Mouse (Mus musculus) neural tube, embryonic 12.5 days (tissue): ENCODE measurements around the gene Hoxa13. TPM values are rescaled to one million over a fixed set of nuclear protein-coding genes. Genes with fewer than 3 reads are reported as not detected.
A peak's percentile ranks its signal among the peaks of the same experiment; 100 is the strongest.

Experiments
- ATAC-seq: fragments of 200-750 bp; cut with Nextera tagmentation; 2 replicates; pipeline ENCODE4 v1.8.0; 2017; ENCODE audit warnings: low read depth, mild to moderate bottlenecking, moderate TSS enrichment, moderate library complexity; ENCODE audit not compliant: low FRiP score
- H3K27ac ChIP-seq: fragments of 300-500 bp; sonication (generic); 2 replicates; pipeline ENCODE4 v1.5.1; 2016
- H3K27me3 ChIP-seq: fragments of 300-500 bp; sonication (generic); replicated peaks from 2 replicates; pipeline ENCODE4 v1.6.1; 2016; ENCODE audit warnings: mild to moderate bottlenecking
- H3K36me3 ChIP-seq: fragments of 300-500 bp; sonication (generic); 2 replicates; pipeline ENCODE4 v1.6.1; 2016; ENCODE audit warnings: mild to moderate bottlenecking
- H3K4me1 ChIP-seq: fragments of 300-500 bp; sonication (generic); 2 replicates; pipeline ENCODE4 v1.6.1; 2016
- H3K4me2 ChIP-seq: fragments of 300-500 bp; sonication (generic); replicated peaks from 2 replicates; pipeline ENCODE4 v1.6.1; 2016; ENCODE audit warnings: mild to moderate bottlenecking
- H3K4me3 ChIP-seq: fragments of 300-500 bp; sonication (generic); 2 replicates; pipeline ENCODE4 v1.5.1; 2016
- H3K9ac ChIP-seq: fragments of 300-500 bp; sonication (generic); 2 replicates; pipeline ENCODE4 v1.6.1; 2016; ENCODE audit warnings: mild to moderate bottlenecking
- H3K9me3 ChIP-seq: fragments of 300-500 bp; sonication (generic); 2 replicates; pipeline ENCODE4 v1.6.1; 2016; ENCODE audit warnings: mild to moderate bottlenecking
- WGBS: fragments of 180-500 bp; shearing (Covaris S2); methylation state at CpG from one replicate; pipeline ENCODE4 v1.1.7; 2016; 5-methylcytosine and 5-hydroxymethylcytosine counted together
- polyA plus RNA-seq: library from polyadenylated mRNA; unstranded; fragments of >200 nt; fragmentation: Nextera tagmentation; extraction: Ambion mirVana; gene quantifications from 2 replicates; pipeline ENCODE4 v1.2.1, GENCODE M21; 2016

Gene Hoxa13
- polyA plus RNA-seq, 1 experiment from 2014 or later = 0.10 TPM

DNA sequence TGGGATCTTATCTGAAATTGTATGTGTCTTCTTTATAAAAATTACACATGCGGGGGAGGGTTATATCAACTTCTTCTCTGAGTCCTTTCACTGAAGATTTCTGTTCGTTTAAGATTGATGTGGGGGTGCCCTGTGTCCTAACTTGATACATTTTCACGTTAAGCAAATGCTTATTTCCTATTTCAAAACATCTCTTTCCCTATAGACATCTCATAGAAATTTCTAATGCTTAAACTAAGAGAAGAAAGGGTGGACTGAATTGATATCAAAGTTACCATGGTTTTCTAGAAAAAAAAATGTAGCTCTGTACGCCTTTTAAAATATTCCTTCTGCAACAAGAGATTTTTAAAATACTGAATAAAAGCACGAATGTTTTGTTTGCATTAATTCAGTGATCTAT lies 6.5 kb upstream of the Hoxa13 start:
- H3K9me3 ChIP-seq = no peaks in the 10 kb centered on the region
- no peaks in the 10 kb centered on the region for H3K36me3 ChIP-seq
- no peak for ATAC-seq
- no peak overlapping the region for H3K27ac ChIP-seq
- no peak overlapping the region for H3K9ac ChIP-seq
- H3K4me2 ChIP-seq = no peak overlapping the region
- H3K4me1 ChIP-seq = no peaks in the 10 kb centered on the region
- H3K4me3 ChIP-seq = no peak overlapping the region
- peaks cover 95% of the 10 kb centered on the region for H3K27me3 ChIP-seq
- 16% methylated on average over 5 of the region's 5 CpGs for whole genome bisulfite sequencing

- under 1% methylated on average over 9 of the region's 9 CpGs for WGBS
- Histone ChIP-seq H3K9me3 (no peaks in the 10 kb centered on the region), H3K9ac (no peak overlapping the region), H3K4me3 (no peak overlapping the region), H3K27ac (no peak overlapping the region), H3K4me2 (no peak overlapping the region), H3K36me3 (no peaks in the 10 kb centered on the region), H3K4me1 (no peaks in the 10 kb centered on the region), H3K27me3 (peaks cover 96% of the 10 kb centered on the region)
- no peak for ATAC-seq
Observed at GRCm38 (mm10) chr6:52266666-52266985, 5.9 kb upstream of the Hoxa13 start.

DNA sequence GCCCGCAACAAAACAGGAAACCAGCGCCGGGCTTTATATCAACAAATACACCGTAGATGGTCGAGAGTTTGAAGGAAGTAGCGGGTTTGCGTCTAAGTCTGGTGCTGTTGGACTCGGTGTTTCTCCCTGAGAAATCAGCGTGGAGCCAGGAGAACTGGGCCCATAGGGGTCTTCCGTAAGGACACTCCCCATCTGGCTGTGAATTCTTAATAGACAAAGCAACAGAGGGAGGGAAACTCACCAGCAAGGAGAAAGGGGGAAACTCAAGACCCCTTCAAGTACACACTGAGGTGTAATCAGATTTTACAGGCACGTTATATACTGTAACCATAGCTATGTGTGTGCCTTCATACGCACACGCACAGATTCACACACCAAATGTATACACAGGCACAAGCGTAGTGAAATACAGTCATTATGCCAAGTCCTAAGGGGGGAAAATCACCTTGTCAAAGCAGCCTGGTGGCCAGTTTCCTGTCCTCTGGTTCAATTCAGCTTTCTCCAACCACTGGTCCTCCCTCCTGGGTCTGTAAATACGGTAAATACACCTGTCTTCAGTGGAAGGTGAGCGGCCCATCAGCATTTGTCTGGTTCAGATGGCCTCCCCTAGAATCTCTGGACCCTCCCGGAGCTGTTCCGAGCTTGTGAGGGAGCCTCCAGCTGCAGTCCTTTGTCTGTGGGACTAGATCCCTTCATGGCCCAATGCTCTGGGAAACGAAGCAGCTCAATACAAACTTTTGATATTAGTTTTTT lies 5.4 kb upstream of the Hoxa13 start:
- H3K4me2 ChIP-seq = no peak overlapping the region
- H3K27ac ChIP-seq = no peak overlapping the region
- H3K36me3 ChIP-seq = no peaks in the 10 kb centered on the region
- peaks cover 95% of the 10 kb centered on the region for H3K27me3 ChIP-seq
- ATAC-seq = no peak
- no peak overlapping the region for H3K4me3 ChIP-seq
- H3K4me1 ChIP-seq = peaks cover 2% of the 10 kb centered on the region; the same call in 1 of the 2 replicates
- WGBS = under 1% methylated on average over 19 of the region's 19 CpGs
- H3K9ac ChIP-seq = no peak overlapping the region
- no peaks in the 10 kb centered on the region for H3K9me3 ChIP-seq

DNA sequence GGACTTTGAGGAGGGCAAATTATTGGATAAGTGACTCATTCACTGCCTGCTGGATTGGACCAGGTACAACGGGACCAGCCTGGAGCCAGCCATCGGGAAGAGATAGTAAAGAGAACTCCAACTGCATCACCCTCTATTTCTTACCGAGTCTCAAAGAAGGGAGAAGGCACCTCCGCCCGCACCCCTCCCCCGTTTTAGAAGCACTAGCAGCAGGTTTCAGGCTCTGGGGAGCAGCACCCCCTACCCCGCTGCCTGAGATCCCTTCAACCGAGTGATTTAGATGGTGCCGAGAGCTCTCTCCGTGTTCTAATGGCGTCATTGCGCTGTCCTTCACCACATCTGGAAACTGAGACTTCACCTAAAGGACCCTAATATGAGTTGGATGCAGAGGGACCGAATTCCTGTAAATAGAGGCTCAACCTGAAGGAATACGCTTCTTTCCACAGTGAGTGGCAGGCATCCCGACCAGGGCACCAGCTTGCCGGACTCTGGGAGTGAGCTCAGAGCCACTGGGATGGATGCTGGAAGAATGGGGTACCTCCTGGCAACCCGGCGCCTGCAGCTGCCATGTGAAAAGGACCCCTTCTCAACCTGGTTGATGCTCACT lies 4.7 kb upstream of the Hoxa13 start:
- Histone ChIP-seq H3K9me3 (no peaks in the 10 kb centered on the region), H3K27ac (no peak overlapping the region), H3K4me3 (no peak overlapping the region), H3K4me2 (no peak overlapping the region), H3K4me1 (peaks cover 9% of the 10 kb centered on the region), H3K9ac (no peak overlapping the region), H3K27me3 (peaks cover 94% of the 10 kb centered on the region), H3K36me3 (no peaks in the 10 kb centered on the region)
- under 1% methylated on average over 18 of the region's 18 CpGs for WGBS
- ATAC-seq = no peak

DNA sequence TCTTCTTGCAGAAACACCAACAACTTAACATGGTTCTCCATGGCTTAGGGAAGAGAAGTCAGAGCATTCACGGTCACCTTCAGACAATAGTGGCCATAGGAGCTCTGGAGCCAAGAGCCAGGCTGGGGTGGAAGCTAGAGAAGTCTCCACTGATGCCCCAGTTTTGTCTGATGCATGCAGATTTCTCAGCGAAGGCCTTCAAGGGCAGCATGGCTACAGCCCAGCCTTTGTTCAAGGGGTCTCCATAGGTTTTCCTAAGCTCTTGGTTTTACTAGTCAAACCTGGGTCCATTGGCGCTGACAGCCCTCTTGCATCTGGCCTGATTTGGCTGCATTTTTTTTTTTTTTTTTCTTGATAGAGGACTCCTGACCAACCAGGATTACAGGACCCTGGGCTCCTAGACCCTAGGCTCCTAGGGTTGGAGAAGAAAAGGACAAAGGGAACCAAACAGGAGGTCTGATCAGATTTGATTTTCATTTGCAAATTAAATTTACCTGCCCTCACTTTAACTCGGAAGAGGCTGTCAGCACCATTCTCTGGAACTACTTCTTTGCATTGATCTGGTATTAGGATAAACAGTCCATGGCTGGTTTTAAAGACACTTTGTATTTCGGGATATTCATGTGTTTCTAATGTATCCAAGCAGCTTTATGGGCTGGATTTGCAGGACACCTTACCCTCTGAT lies 3.6 kb upstream of the Hoxa13 start:
- H3K27me3 ChIP-seq = peaks cover 92% of the 10 kb centered on the region
- H3K36me3 ChIP-seq = no peaks in the 10 kb centered on the region
- H3K9me3 ChIP-seq = no peaks in the 10 kb centered on the region
- H3K27ac ChIP-seq = no peak overlapping the region
- no peak for ATAC-seq
- no peak overlapping the region for H3K4me3 ChIP-seq
- H3K4me1 ChIP-seq = peaks cover 16% of the 10 kb centered on the region
- 2% methylated on average over 5 of the region's 5 CpGs for WGBS
- H3K4me2 ChIP-seq = no peak overlapping the region
- H3K9ac ChIP-seq = no peak overlapping the region

DNA sequence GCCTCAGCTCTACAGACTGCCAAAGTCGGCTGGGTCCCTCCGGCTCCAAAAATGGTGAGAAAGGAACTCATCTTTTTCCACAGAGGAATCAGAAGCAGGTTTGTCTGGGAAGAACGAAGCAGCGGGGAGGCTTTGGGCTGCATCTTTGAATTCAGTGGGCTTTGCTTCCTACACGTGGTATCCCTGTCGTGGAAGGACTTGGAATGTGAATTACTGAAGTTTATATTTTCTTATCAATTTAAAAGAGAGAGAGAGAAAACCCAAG lies 2.6 kb upstream of the Hoxa13 start:
- no peaks in the 10 kb centered on the region for H3K9me3 ChIP-seq
- 2% methylated on average over 6 of the region's 6 CpGs for WGBS
- no peak overlapping the region for H3K9ac ChIP-seq
- no peak overlapping the region for H3K4me2 ChIP-seq
- peaks cover 16% of the 10 kb centered on the region for H3K4me1 ChIP-seq
- no peak overlapping the region for H3K4me3 ChIP-seq
- H3K27ac ChIP-seq = no peak overlapping the region
- peaks cover 92% of the 10 kb centered on the region for H3K27me3 ChIP-seq
- no peaks in the 10 kb centered on the region for H3K36me3 ChIP-seq
- ATAC-seq = no peak

GRCm38 (mm10) chr6:52262463-52263320 lies 2.0 kb upstream of the Hoxa13 start:
- Histone ChIP-seq H3K9me3 (no peaks in the 10 kb centered on the region), H3K9ac (no peak overlapping the region), H3K4me2 (no peak overlapping the region), H3K4me1 (peaks cover 16% of the 10 kb centered on the region), H3K4me3 (no peak overlapping the region), H3K27ac (no peak overlapping the region), H3K27me3 (peaks cover 89% of the 10 kb centered on the region), H3K36me3 (no peaks in the 10 kb centered on the region)
- WGBS = under 1% methylated on average over 24 of the region's 24 CpGs
- no peak for ATAC-seq

GRCm38 (mm10) chr6:52261751-52262462 lies 1.2 kb upstream of the Hoxa13 start:
- Histone ChIP-seq H3K27ac (no peak overlapping the region), H3K4me3 (no peak overlapping the region), H3K27me3 (peaks cover 90% of the 10 kb centered on the region), H3K9me3 (no peaks in the 10 kb centered on the region), H3K36me3 (no peaks in the 10 kb centered on the region), H3K4me1 (peaks cover 16% of the 10 kb centered on the region), H3K4me2 (no peak overlapping the region), H3K9ac (no peak overlapping the region)
- WGBS = 4% methylated on average over 9 of the region's 9 CpGs
- ATAC-seq = no peak

DNA sequence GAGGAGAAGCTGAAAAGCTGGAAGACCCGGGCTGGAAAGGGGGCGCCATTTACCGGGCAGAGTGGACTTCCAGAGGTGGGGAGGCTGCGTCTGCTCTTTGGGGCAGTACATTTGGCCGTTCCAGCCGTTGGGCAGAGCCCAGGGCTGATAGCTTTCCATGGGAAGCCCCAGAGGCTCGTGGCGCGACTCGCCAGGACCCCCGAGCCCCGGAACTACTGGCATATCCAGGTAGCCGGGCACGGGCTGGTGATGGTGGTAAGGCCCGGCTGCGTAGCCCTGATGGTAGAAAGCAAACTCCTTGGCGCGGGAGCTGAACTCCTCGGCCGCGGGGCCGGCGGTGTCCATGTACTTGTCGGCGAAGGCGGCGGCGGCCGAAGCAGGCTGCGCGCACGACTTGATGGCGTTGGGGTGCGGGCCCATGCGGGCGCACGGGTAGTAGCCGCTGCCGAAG lies 844 bp downstream of the Hoxa13 start:
- no peak overlapping the region for H3K27ac ChIP-seq
- H3K9me3 ChIP-seq = no peaks in the 10 kb centered on the region
- no peaks in the 10 kb centered on the region for H3K36me3 ChIP-seq
- peaks cover 16% of the 10 kb centered on the region for H3K4me1 ChIP-seq
- ATAC-seq = no peak
- H3K4me3 ChIP-seq = peak overlapping the region; percentile 29
- H3K4me2 ChIP-seq = peak overlapping the region; percentile 44
- no peak overlapping the region for H3K9ac ChIP-seq
- under 1% methylated on average over 39 of the region's 39 CpGs for WGBS
- peaks cover 89% of the 10 kb centered on the region for H3K27me3 ChIP-seq

- Histone ChIP-seq H3K9me3 (no peaks in the 10 kb centered on the region), H3K27me3 (peaks cover 85% of the 10 kb centered on the region), H3K4me1 (peaks cover 16% of the 10 kb centered on the region), H3K4me2 (peak overlapping the region; percentile 44), H3K27ac (no peak overlapping the region), H3K9ac (no peak overlapping the region), H3K36me3 (no peaks in the 10 kb centered on the region), H3K4me3 (peak overlapping the region; percentile 29)
- 2% methylated on average over 24 of the region's 25 CpGs for WGBS
- ATAC-seq = no peak
Observed at GRCm38 (mm10) chr6:52259081-52259790, 1.4 kb downstream of the Hoxa13 start.

DNA sequence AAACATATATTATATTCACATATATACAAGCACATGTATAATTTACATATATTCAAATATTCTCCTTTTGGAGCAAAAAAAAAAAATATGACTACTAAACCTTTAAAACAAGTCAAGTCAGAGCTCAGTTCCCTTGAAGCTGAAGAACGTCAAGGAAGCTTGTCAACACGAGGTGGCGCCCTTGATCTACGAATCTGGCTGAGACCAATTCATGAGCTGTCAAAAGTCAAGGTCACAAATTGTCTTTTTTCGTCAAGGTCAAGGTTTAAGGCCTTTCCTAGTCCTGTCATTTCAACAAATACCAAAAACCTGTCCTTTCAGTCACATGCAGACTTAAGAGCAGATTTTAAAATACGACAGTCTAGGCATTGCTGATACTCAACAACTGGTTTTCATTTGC lies 3.7 kb downstream of the Hoxa13 start:
- no peak overlapping the region for H3K4me3 ChIP-seq
- no peak overlapping the region for H3K9ac ChIP-seq
- no peaks in the 10 kb centered on the region for H3K36me3 ChIP-seq
- no peak overlapping the region for H3K27ac ChIP-seq
- no peak for ATAC-seq
- no peak overlapping the region for H3K4me2 ChIP-seq
- no peaks in the 10 kb centered on the region for H3K9me3 ChIP-seq
- H3K27me3 ChIP-seq = peaks cover 85% of the 10 kb centered on the region
- H3K4me1 ChIP-seq = peaks cover 16% of the 10 kb centered on the region
- under 1% methylated on average over 6 of the region's 6 CpGs for WGBS
